Mouse (Mus musculus) thymus, adult 2 months (tissue): ENCODE measurements around the gene Zfhx3.

Experiments used
- CTCF ChIP-seq: fragments of 200-500 bp; IDR thresholded peaks from 2 replicates; pipeline ENCODE4 v1.5.1; 2012; ENCODE audit warnings: mild to moderate bottlenecking, control low read depth, low read length, moderate library complexity, borderline replicate concordance; ENCODE audit not compliant: control insufficient read depth, poor library complexity, insufficient read depth; ENCODE audit errors: extremely low read depth
- POLR2A ChIP-seq: fragments of 200-500 bp; IDR thresholded peaks from 2 replicates; pipeline ENCODE4 v1.6.1; 2012; ENCODE audit warnings: mild to moderate bottlenecking, low read length, control low read depth, moderate library complexity; ENCODE audit not compliant: control insufficient read depth, poor library complexity, insufficient read depth; ENCODE audit errors: extremely low read depth

DNA sequence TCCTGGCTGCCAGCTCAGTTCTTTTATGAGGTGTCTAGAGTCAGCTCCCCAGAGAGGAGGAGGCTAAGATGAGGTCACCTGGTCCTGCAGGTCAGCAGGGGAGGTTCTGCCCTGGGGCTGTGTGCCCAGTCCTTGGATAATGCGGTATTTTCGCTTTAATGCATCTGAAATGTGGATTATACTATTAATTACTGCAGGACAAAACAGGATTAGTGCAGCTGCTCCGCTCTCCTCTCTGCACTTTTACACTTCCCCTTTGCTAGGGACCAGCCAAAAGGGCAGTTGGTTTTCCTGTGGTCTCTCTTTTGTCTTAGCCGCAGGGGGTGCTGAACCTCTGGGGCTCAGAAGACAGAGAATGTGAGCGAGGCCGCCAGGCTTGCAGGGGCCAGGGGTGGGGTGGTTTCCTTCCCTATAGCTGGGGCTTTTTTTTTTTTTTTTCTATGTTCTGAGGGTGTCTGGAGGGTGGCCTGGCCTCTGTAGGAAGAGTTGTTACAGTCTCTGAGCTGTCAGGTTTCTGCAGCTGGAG is 806.5 kb downstream of the Zfhx3 start:
- TF ChIP-seq POLR2A: no peak
- no peak for TF ChIP-seq CTCF
